Mouse (Mus musculus): ENCODE results near the gene Slc48a1.

The Slc48a1 gene

DNA sequence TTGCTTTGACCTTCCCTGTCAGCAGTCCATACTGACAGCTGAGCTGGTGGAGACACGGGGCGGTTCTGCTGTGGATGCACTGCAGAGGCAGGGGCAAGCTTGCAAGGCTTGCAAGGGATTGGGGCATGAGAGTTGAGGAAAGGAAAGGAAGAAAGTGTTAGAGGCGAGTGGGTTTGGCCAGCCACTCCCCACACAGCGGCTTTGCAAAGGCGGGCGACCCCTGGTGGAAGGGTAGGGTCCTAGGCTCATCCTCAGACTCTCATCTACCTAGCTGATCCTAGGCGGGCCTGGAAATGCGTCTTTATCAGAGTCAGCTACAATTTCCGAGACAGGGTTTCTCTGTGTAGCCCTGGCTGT is 4.4 kb downstream of the Slc48a1 start:
- no peak for DNase-seq (ENCODE audit: low read depth, low spot score)

DNA sequence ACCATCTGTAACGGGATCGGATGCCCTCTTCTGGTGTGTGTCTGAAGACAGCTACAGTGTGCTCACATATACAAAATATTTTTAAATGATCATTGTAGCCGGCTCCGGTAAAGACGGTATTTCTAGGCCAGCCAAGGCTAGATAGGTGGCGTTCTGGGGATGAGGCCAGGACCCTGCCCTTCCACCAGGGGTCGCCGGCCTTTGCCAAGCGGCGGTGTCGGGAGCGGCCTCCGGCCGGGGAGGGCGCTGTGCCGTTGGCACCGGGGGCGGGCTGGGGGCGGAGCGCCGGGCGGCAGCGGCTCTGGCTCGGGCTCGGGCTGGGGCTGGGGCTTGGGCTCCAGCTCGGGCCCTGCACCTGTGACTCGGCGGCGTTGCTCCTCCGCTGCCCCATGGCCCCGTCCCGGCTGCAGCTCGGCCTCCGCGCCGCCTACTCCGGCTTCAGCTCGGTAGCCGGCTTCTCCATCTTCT is 5.8 kb downstream of the Slc48a1 start:
- DNase-seq (ENCODE audit: low read depth, low spot score), result peak; percentile 78

- DNase-seq (ENCODE audit: low read depth, low spot score), result no peak
These were observed 6.3 kb downstream of the Slc48a1 start for GRCm38 (mm10) chr15:97784561-97785161.

DNA sequence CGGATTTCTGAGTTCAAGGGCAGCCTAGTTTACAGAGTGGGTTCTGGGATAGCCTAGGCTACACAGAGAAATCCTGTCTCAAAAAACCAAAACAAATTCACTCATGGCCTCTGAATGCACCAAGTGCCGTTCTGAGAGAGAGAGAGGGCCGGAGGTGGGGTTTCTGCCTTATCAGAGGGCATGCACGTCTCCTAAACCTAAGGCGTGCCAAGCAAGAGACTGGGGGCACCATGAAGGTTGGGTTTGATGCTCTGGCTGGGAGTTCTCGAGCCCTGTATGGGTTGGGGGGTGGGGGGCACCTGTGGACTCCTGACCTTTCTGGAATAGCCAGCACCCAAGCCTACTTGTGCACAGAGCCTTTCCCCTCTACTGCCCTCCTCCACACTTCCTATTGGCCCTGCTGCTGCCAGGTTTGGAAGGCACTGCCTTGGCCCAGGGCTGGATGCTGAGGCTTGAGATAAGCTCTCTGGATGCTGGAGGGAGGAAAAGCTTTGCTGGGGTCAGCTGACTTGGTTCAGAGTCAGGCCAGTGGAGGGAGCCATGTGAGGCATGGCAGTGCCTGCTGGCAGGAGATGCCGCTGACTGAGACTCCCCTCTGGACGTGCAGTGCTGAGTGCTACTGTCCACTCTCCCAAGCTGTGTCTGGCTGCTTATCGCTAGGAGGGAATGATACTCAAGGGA is 7.6 kb downstream of the Slc48a1 start:
- no peak for DNase-seq (ENCODE audit: low read depth, low spot score)

GRCm38 (mm10) chr15:97786412-97787112 is 8.2 kb downstream of the Slc48a1 start:
- no peak for DNase-seq (ENCODE audit: low read depth, low spot score)

DNA sequence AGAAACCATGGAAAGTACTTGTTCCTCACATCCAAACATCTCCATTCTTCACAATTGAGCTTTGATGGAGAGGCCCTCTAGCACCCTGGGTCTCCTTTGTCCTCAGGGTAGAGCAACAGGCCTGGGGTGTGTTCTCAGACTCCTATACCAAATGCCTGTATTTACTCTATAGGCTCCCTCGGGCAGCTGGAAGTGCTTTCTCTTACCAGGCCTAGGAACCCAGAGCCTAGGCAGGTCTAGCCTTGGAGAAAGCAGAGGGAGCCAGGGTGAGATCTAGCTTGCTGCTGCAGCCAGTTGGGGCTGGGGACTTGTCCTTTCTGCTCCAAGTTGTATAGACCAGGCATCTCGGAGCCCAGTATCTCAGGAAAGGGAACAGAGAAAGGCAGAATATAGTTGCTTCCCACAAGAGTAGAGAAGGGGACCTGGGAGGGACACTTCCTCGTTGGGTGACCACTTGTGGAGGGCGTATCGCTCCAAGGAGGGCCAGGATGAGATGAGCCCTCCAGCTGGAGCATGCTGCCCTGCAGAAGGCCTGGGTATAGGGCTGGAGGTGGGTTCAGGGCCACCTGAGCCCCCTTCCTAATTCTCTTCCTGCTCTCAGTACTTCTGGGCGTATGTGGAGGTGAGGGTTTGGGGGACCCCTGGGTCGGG is 9.0 kb downstream of the Slc48a1 start:
- no peak for DNase-seq (ENCODE audit: low read depth, low spot score)

- no peak for DNase-seq (ENCODE audit: low read depth, low spot score)
These were observed 9.7 kb downstream of the Slc48a1 start for GRCm38 (mm10) chr15:97787799-97788667.

DNA sequence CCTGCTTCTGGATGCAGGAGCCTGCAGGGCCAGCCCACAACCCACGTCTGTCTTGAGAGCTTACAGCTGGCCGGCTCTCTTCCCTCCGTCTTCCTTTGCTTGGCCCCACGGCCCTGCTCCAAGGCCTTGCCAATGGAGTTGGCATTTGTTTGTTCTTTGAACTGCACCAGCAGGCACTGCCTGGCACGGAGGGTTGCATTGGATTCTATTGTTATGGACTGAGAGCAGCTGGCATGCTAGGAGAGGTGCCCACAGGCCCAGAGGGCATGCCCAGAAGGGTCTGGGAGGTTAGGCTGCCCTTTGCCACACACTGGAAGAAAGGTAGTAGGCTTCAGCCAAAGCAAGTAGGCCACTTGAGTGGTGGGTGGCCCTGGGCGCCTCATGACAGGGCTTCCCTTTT is 10.5 kb downstream of the Slc48a1 start:
- no peak for DNase-seq (ENCODE audit: low read depth, low spot score)

DNA sequence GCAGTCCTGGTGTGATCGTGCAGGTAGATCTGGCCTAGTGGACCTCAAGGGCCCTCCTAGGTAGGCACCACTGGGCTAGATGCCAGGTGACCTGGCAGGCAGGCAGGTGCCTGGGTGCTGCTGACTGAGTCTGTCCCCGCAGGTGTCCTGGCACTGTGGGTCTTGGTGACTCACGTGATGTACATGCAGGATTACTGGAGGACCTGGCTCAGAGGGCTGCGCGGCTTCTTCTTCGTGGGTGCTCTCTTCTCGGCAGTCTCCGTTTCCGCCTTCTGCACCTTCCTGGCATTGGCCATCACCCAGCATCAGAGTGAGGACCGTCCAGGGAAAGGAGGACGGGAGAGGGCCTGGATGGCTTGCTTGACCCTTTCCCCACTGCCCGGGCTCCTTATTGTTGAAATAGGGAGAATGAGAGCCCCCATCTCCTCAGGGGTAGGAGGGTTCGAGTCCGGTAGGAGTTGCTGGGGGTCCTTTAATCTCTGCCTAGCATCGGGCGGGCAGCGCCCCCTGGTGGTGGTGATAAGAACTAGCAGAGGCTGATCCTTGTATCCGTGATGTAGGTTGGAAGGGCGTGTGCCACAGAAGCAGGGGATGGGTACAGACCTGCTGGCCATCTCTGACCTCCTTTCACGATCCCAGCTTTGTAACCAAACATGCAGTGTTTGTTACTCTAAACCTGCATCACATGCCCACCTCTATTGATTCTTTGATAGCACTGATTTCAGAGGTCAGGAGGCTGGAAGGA is 11.6 kb downstream of the Slc48a1 start:
- no peak for DNase-seq (ENCODE audit: low read depth, low spot score)

- no peak for DNase-seq (ENCODE audit: low read depth, low spot score)
These were observed 12.9 kb downstream of the Slc48a1 start for GRCm38 (mm10) chr15:97791126-97791700.

GRCm38 (mm10) chr15:97793386-97794153 is 15.2 kb downstream of the Slc48a1 start:
- no peak for DNase-seq (ENCODE audit: low read depth, low spot score)

DNA sequence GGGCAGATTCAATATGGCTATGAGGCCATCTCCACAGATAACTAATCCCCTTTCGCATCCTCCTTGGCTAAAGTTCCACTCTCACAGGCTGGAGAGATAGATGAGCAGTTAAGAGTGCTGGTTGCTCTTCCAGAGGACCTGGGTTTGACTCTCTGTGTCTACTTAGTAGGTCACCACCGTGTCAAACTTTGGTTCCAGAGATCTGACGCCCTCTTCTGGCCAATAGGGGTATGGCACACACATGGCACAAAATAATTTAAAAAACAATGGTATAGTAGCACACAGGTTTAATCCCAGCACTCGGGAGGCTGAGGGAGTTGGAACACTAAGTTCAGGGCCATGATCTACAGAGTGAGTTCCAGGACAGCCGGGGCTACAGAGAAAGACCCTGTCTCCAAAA is 15.9 kb downstream of the Slc48a1 start:
- no peak for DNase-seq (ENCODE audit: low read depth, low spot score)

- DNase-seq (ENCODE audit: low read depth, low spot score), result no peak
These were observed 17.4 kb downstream of the Slc48a1 start for GRCm38 (mm10) chr15:97795559-97796235.

GRCm38 (mm10) chr15:97796674-97797310 is 18.5 kb downstream of the Slc48a1 start:
- no peak for DNase-seq (ENCODE audit: low read depth, low spot score)

- no peak for DNase-seq (ENCODE audit: low read depth, low spot score)
These were observed 19.8 kb downstream of the Slc48a1 start for GRCm38 (mm10) chr15:97798134-97798533.

- DNase-seq (ENCODE audit: low read depth, low spot score), result no peak
These were observed 21.1 kb downstream of the Slc48a1 start for GRCm38 (mm10) chr15:97799446-97799845.

GRCm38 (mm10) chr15:97800853-97801252 is 22.5 kb downstream of the Slc48a1 start:
- DNase-seq (ENCODE audit: low read depth, low spot score), result no peak

GRCm38 (mm10) chr15:97801811-97802210 is 23.5 kb downstream of the Slc48a1 start:
- DNase-seq (ENCODE audit: low read depth, low spot score), result no peak
